Mouse (Mus musculus) adrenal gland, adult 8-10 months (tissue): ENCODE measurements around the gene Pno1. TPM values are rescaled to one million over a fixed set of nuclear protein-coding genes. Genes with fewer than 3 reads are reported as not detected.

Experiments
- DNase-seq: peaks from one replicate; pipeline ENCODE4 v3.0.0; 2022
- total RNA-seq, 4 experiments: library from RNA; stranded (reverse); gene quantifications; 2 replicates each; pipeline ENCODE4 v1.2.4; 2022

Pno1 gene
- total RNA-seq, 4 experiments from 2014 or later = 41.8 to 58.2 (median 53.6) TPM

- DNase-seq = no peak
Measured at GRCm38 (mm10) chr11:17176638-17177037, 34.7 kb downstream of the Pno1 start.

GRCm38 (mm10) chr11:17172300-17172699 is 39.1 kb downstream of the Pno1 start:
- DNase-seq = no peak

- no peak for DNase-seq
Measured at GRCm38 (mm10) chr11:17170938-17171729, 40.2 kb downstream of the Pno1 start.

GRCm38 (mm10) chr11:17169262-17169661 is 42.1 kb downstream of the Pno1 start:
- DNase-seq = no peak

GRCm38 (mm10) chr11:17166627-17167026 is 44.7 kb downstream of the Pno1 start:
- DNase-seq = no peak

GRCm38 (mm10) chr11:17163956-17164355 is 47.4 kb downstream of the Pno1 start:
- DNase-seq = no peak

- DNase-seq = peak; percentile 26
Measured at GRCm38 (mm10) chr11:17160242-17160641, 51.1 kb downstream of the Pno1 start.

- DNase-seq = peak; percentile 30
Measured at GRCm38 (mm10) chr11:17159738-17160241, 51.6 kb downstream of the Pno1 start.

GRCm38 (mm10) chr11:17158858-17159737 is 52.3 kb downstream of the Pno1 start, which contains the start of gene Ppp3r1:
TSS of gene Ppp3r1 (plus strand) at chr11:17159263.
- peak; percentile 96 for DNase-seq

Other genes starting within 250 kb of the Pno1 start
- gene Cnrip1, start 160.0 kb downstream of the Pno1 start, total RNA-seq = 10 to 100 TPM; 15.4 to 34.1 (median 24.1) TPM
- 10 to 100 TPM in 1 of 4 experiments, 1 to 10 TPM in 3; 4.6 to 11.9 (median 7.8) TPM for gene Plek, start 159.2 kb downstream of the Pno1 start, total RNA-seq
- 100 to 1,000 TPM in 1 of 4 experiments, 10 to 100 TPM in 3; 83.1 to 104 (median 96.8) TPM for gene Ppp3r1, start 52.3 kb downstream of the Pno1 start, total RNA-seq
- gene Wdr92, start 29.5 kb downstream of the Pno1 start, total RNA-seq = 10 to 100 TPM; 17.0 to 21.0 (median 17.6) TPM
- 10 to 100 TPM; 56.4 to 68.5 (median 63.4) TPM for gene C1d, start 46.0 kb upstream of the Pno1 start, total RNA-seq